Mouse (Mus musculus) right cerebral cortex, postnatal 4 days (tissue): Measurements from ENCODE around the gene Pik3r1.

Experiments
- DNase-seq: peaks from one replicate; pipeline ENCODE4 v3.0.0-alpha.2; 2022

The Pik3r1 gene

DNA sequence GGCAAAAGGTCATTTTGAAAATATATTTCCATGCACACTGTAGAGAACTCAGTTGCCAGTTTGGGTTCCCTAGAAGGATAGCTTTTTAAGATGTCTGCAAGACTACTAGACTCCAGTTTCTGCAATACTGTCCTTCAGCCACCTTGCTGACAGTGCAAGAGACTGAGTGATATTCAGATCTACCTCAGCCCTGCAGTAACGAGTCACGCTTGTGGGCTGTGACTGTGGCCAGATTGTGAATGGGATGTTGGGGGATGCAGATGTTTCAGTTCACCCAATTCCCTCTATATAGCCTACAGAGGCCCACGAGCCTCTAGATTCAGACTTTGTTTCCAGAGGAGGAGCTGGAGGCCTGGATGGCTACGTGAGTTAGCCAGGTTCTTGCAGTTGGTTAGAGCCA lies 90.0 kb downstream of the Pik3r1 start:
- DNase-seq = no peak

GRCm38 (mm10) chr13:101673876-101674275 lies 94.1 kb downstream of the Pik3r1 start:
- no peak for DNase-seq

DNA sequence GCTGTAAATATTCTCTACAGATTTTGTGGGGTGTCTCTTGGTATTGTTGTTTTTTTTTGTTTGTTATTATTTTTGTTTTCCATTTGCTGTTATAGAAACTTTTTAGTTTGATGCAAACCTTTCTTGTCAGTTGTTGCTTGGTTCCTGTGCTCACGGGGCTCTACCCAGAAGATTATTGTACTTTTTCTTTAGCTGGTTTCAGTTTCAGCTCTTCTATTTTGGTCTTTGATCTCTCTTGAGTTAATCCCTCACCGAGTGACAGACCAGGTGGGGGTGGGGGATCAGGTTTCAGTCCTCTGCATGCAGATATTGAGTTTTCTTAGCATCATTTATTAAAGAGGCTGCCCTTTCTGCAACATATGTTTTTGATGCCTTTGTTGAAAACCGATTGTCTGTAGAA lies 99.2 kb downstream of the Pik3r1 start:
- no peak for DNase-seq

GRCm38 (mm10) chr13:101664010-101664409 lies 104.0 kb downstream of the Pik3r1 start:
- DNase-seq = no peak

DNA sequence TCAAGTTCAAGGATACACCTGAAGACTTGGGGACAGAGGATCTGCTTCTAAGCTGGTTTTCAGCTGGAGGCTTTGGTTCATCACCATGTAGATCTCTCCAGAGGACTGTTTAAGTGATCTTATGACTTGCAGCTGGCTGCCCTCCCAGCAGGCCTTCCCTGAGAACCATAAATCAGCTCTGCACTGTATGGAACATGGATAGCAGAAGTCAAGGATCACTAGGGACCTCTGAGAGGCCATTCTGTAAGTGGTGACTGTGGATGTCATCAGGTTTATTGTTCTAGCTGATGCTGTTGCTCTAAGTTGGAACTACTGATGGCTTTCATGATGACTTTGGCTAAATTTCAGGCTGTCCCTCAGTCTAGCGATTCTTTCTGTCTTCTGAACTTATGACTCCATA lies 105.1 kb downstream of the Pik3r1 start:
- DNase-seq = no peak

- no peak for DNase-seq
Observed at GRCm38 (mm10) chr13:101661567-101661966, 106.5 kb downstream of the Pik3r1 start.

DNA sequence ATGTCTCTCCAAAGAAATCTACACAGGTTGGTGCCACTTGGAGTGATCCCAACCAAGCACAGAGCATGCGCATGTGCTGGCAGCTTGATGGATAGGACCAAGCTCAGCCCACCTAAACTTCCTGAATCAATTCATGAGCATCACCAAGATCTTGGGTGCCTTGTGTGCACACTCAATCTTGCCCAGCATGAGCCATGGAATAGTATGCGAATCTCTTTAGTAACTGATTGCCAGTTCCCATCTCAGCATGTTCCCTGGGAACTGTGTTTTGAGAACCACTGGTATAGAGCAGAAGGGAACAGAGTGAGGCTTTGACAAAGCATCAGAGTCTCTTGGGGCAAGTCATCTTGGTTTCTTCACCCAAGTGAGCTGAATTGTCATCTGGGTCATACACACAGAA lies 107.8 kb downstream of the Pik3r1 start:
- DNase-seq = no peak

- no peak for DNase-seq
Observed at GRCm38 (mm10) chr13:101652131-101652530, 115.9 kb downstream of the Pik3r1 start.

DNA sequence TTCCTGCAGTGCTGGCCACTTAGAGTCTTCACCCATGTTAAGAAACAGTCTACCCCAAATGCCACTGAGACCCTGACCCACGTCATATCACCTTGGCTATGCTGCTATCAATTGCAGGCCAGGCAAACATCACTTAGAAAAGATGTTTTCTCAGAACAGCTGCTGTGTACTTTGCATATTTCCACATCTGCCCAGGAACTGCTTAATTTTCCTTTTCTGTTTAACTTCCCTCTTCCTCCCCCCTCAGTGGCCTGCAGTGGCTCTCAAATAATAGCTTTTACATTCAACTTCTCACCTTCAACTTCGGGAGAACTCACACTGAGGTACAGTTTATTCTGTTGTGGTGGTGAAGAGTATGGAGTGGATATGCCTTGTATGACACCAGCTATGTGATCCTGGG lies 126.4 kb downstream of the Pik3r1 start:
- DNase-seq = no peak

- no peak for DNase-seq
Observed at GRCm38 (mm10) chr13:101635837-101636236, 132.2 kb downstream of the Pik3r1 start.

DNA sequence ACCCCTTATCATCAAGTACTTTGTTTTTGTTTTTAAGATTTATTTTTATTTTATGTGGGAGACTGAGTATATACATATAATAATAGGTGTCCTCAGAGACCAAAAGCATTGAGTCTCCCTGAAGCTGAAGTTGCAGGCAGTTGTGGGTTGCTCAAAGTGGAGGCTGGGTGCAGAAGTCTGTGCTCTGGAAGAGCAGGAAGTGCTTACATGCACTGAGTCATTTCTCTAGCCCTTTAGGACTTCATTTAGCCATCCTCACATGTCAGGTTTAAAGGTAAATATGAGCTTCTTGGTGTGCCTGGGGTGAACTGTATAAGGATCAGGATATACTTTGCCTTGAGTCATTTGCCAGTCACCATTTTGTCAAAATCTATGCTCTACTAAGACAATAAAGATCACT lies 133.6 kb downstream of the Pik3r1 start:
- DNase-seq = no peak

DNA sequence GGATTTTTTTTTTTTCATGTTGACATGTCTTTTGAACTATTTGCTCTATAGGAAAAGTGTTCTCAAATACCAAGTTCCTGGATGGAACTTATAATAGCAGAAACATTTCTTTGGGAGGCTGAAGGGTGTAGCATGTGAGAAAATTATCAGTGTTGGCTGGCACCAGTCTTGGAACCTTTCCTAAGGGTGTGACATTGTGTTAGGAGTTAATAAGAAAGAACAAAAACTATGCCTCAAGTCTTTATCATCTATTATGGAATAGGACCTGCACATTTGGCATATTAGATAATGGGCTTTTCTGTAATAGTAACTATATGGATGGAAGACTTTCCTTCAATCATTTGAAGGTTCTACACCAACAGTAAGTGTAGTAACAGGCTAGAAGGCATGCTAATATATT lies 134.4 kb downstream of the Pik3r1 start:
- DNase-seq = no peak

DNA sequence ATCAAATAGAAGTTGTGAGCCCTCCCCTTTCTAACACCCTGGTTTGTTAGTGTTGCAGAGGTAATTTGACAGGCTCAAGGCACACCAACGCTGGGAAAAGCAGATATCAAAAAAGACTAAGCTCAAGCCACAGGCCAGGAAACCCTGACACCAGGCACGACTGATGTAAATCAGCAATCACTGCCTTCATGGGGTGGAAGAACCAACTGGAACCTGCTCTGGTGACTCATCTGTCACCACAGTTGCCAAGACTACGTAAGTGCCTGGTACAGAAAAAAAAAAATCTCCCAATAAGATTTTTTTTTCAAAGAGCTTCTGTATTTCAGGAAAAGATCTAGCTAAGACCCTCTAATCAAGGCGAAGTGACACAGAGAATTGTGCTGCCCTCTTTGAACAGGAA lies 135.2 kb downstream of the Pik3r1 start:
- no peak for DNase-seq

- DNase-seq = no peak
Observed at GRCm38 (mm10) chr13:101631561-101631960, 136.5 kb downstream of the Pik3r1 start.
